Mouse (Mus musculus) adrenal gland, adult 8-10 months (tissue): ENCODE data around the gene Gfod1. TPM values are rescaled to one million over a fixed set of nuclear protein-coding genes. Genes with fewer than 3 reads are reported as not detected.

Experiments used
- DNase-seq: peaks from one replicate; pipeline ENCODE4 v3.0.0; 2022
- total RNA-seq, 4 experiments: library from RNA; stranded (reverse); gene quantifications; 2 replicates each; pipeline ENCODE4 v1.2.4; 2022

Gene Gfod1
- total RNA-seq, 4 experiments from 2014 or later, result 8.1 to 10.0 (median 9.0) TPM

- no peak for DNase-seq
These were observed 151.9 kb downstream of the Gfod1 start for GRCm38 (mm10) chr13:43152005-43152520.

GRCm38 (mm10) chr13:43149661-43150060 lies 154.3 kb downstream of the Gfod1 start:
- DNase-seq, result no peak

- DNase-seq, result no peak
These were observed 155.3 kb downstream of the Gfod1 start for GRCm38 (mm10) chr13:43148692-43149091.

GRCm38 (mm10) chr13:43146515-43147258 lies 157.3 kb downstream of the Gfod1 start:
- DNase-seq, result no peak

Other genes with a start within 250 kb of the Gfod1 start
- gene Tbc1d7, start 132.7 kb downstream of the Gfod1 start, total RNA-seq, result 10 to 100 TPM; 13.2 to 19.1 (median 18.4) TPM
- 10 to 100 TPM; 23.6 to 29.9 (median 28.8) TPM for gene Sirt5, start 61.3 kb upstream of the Gfod1 start, total RNA-seq
- 100 to 1,000 TPM in 3 of 4 experiments, 10 to 100 TPM in 1; 85.3 to 121 (median 112) TPM for gene Nol7, start 94.2 kb upstream of the Gfod1 start, total RNA-seq
- gene Ranbp9, start 177.1 kb upstream of the Gfod1 start, total RNA-seq, result 10 to 100 TPM; 55.1 to 70.8 (median 61.1) TPM